Mouse (Mus musculus) small intestine, adult 10 weeks (tissue): Measurements from ENCODE around the gene Gm17581. TPM values are rescaled to one million over a fixed set of nuclear protein-coding genes. Genes with fewer than 3 reads are reported as not detected.

Experiments
- polyA plus RNA-seq: library from polyadenylated mRNA; stranded (reverse); fragments of 350-450 nt; fragmentation: Illumina TruSeq; extraction: RNeasy Lipid Tissue Mini Kit (QIAGEN cat#74804); gene quantifications from one replicate; pipeline ENCODE4 v1.2.3, GENCODE M21; 2014; ENCODE audit warnings: low replicate concordance

The Gm17581 gene
- polyA plus RNA-seq: not detected

DNA sequence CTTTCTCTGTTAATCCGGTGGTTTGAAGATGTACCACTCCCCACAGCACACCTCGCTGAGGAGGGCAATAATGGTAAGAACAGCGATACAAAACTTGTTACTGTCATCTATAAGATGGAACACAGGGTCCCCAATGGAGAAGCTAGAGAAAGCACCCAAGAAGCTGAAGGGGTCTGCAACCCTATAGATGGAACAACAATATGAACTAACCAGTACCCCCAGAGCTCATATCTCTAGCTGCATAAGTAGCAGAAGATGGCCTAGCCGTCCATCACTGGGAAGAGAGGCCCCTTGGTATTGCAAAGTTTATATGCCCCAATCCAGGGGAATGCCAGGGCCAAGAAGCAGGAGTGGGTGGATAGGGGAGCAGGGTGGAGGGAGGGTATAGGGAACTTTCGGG, at the start of gene Gm17581:
TSS of gene Gm17581 (minus strand) at position 101 of the 400 bp plus-strand sequence.

DNA sequence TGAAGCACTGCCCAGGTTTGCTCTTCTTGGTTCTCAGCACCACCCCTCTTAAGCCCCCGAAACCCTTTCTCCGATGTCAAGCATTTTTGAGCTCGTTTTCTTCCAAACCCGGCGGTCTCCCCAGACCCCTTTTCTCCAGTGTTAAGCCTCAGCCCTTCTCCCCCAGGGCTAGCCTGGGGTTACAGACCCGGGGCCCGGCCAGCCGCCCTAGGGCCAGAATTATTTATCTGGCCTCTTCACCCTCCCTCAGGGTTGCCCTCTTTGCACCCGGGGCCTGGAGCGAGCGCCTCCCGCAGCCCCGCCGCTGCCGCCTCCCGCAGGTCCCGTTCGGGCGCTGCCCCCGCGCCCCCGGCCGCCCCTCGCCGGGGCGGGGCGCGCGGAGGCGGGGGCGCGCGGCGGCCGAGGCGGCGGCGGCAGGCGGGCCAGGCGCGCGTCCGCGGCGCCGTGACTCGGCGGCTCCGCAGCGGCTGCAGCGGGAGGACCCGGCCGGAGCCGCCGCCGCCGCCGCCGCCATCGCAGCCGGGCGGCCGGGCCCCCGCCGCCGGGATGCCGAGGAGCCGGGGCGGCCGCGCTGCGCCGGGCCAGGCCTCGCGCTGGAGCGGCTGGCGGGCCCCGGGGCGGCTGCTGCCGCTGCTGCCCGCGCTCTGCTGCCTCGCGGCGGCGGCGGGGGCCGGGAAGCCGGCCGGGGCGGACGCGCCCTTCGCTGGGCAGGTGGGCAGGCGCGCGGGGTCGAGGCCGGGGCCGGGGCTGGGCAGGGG, 39.4 kb upstream of the Gm17581 start, which contains the start of gene Mmp24:
TSS of gene Mmp24 (plus strand) at position 416 of the 758 bp plus-strand sequence.

DNA sequence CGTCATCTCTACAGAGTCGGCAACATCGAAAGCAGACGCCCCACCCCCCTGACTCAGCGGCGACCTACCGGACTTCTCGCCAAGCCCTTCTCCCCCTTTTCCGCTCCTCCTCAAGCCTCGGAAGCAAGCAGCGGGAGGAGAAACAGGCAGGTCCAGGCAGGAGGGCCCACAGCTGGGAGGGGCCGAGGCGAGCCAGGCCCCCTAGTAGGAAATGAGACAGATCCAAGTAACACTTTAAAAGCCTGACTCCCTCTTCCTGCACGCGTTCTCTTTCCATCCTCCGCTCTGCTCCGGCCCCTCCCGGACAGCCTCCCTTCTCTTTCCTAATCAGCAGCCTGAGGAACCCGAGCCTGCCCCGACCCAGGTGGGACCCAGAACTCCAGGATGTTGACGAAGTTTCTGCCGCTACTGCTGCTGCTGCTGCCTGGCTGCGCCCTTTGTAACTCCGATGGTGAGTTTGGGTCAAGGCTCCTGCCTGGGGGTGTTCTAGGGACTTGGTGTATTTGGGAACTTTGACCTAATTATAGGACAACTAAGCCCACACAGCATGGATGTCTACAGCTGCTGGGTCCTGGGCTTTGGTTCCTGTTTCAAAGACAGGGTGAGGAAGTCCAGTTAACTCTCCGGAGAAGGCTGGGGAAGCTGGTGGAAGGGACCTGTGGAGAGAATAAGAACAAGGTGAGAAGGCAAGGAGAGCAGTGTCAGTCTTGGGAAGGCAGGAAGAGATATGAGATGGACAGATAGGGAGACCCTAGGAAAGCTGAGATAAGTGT, 15.5 kb upstream of the Gm17581 start, which contains the start of gene Procr:
TSS of gene Procr (plus strand) at position 104 of the 773 bp plus-strand sequence.

DNA sequence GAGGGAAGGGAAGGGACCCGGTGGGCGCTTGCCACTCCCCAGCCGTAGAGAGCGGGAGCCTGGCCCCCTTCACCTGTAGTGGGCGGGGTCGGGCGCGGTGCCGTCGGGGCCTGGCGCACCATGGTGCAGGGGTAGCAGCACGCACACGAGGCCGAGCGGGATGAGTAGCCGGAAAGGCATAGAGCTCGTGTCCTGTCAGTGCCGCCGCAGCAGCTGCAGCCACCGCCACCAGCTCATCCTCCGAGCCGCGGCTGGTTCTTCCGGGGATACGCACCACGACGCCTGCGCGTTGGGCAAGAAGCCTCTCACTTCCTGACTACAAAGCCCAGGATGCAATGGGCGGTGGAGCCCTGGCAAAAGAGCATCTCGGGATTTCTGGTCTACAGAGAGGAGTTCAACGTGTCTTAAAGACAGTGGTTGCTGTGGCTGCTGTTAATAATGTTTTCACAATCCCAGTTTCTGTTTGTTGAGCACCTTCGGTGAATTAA, 6.5 kb downstream of the Gm17581 start, which contains the start of gene Edem2:
TSS of gene Edem2 (minus strand) at position 318 of the 488 bp plus-strand sequence.

DNA sequence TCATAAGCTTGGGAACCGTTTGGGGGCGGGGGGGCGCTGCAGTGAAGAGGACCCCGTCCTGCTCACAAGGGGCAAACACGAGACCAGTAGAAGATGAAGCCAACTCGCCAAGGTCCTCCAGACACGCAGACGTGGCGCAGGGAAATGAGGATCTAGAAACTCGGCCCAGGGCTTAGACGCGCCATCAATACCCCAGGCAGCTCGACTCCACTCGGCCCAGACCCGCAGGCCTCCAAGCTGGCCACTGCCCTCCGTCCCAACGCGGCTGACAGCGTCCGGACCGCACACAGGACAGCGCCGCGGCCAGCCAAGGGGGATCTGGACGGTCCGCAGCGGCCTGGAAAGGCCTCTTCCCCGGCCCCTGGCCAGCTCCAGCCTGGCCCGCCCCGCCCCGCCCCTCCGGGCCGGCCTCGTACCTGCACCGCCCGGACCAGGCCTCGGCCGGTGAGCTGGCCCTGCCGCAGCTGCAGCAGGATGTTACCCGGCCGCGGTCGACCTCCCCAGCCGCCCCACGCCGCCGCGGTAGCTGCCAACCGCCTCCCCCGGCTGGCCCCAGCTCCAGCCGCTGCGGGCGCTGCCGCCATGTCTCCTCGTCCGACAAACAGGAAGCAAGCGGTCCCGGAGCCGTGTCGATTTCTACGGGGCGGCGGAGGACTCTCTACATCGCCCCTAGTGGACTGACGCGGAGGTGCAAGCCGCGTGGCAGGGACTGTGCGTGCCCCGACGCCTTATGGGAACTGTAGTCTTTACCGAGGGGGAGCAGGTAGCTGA, 43.8 kb downstream of the Gm17581 start, which contains the start of gene Trpc4ap:
TSS of gene Trpc4ap (minus strand) at position 662 of the 771 bp plus-strand sequence.

Other genes with a start within 250 kb of the Gm17581 start
- gene Acss2, start 217.9 kb downstream of the Gm17581 start, polyA plus RNA-seq: 17.9 TPM
- gene Ggt7, start 217.6 kb downstream of the Gm17581 start, polyA plus RNA-seq: not detected
- 6.2 TPM for gene Gss, start 143.1 kb downstream of the Gm17581 start, polyA plus RNA-seq
- not detected for gene Myh7b, start 124.7 kb downstream of the Gm17581 start, polyA plus RNA-seq
- 72.8 TPM for gene Trpc4ap, start 43.5 kb downstream of the Gm17581 start, polyA plus RNA-seq
- gene Edem2, start 6.4 kb downstream of the Gm17581 start, polyA plus RNA-seq: 11.5 TPM
- gene Procr, start 15.3 kb upstream of the Gm17581 start, polyA plus RNA-seq: 4.1 TPM
- gene Mmp24, start 39.5 kb upstream of the Gm17581 start, polyA plus RNA-seq: not detected
- 13.2 TPM for gene BC029722, start 83.6 kb upstream of the Gm17581 start, polyA plus RNA-seq
- gene Eif6, start 91.1 kb upstream of the Gm17581 start, polyA plus RNA-seq: 14.6 TPM
- 0.41 TPM for gene Fam83c, start 99.0 kb upstream of the Gm17581 start, polyA plus RNA-seq
- gene Uqcc1, start 194.4 kb upstream of the Gm17581 start, polyA plus RNA-seq: 23.3 TPM
- gene Gm15557, start 204.9 kb upstream of the Gm17581 start, polyA plus RNA-seq: not detected
- gene Gdf5, start 209.5 kb upstream of the Gm17581 start, polyA plus RNA-seq: not detected
- gene Cep250, start 220.6 kb upstream of the Gm17581 start, polyA plus RNA-seq: 0.82 TPM